Mouse (Mus musculus): ENCODE data around the gene Rnf183. TPM values are rescaled to one million over a fixed set of nuclear protein-coding genes. Genes with fewer than 3 reads are reported as not detected.

Gene Rnf183
- polyA plus RNA-seq, 1 experiment: 0.07 TPM

DNA sequence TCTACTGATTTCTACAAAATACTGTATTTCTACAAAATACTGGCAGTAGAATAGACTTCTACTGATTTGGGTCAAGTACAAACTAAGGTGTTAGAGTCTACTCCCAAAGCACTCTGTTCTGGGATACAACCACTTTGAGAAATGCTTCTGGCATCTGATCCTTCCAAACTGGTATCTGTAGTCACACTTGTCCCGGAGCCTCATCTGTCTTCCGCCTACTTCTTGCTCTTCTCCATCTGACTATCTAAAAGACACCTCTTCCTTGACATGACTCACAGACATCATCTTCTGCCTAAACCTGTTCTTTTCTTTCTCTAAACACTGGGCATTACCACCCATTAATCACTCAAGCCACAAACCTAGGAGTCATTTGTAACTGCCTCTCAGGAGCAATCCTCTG, 37.0 kb upstream of the Rnf183 start:
- WGBS: 100% methylated on average over 2 of the region's 2 CpGs

GRCm38 (mm10) chr4:62470598-62471051, 35.6 kb upstream of the Rnf183 start, which contains the start of gene Wdr31:
TSS of gene Wdr31 (minus strand) at chr4:62470896.
- no peaks in the 10 kb centered on the region for H3K4me1 ChIP-seq (ENCODE audit: control insufficient read depth, insufficient read depth, low read length)
- TF ChIP-seq CTCF (IDR thresholded peaks at IDR 0.05; ENCODE audit: borderline replicate concordance, insufficient read depth, low read depth, low read length): no peak
- peak; percentile 32; the same call in 1 of the 2 replicates for TF ChIP-seq POLR2A (IDR thresholded peaks at IDR 0.05; ENCODE audit: borderline replicate concordance, insufficient read depth, low read length)
- peak within 1 kb of the TSS; percentile 84 for H3K4me3 ChIP-seq (replicated peaks; ENCODE audit: insufficient read depth, low read depth, low read length)
- no peaks in the 10 kb centered on the region for H3K27me3 ChIP-seq (ENCODE audit: control insufficient read depth, insufficient read depth, low read length)
- WGBS: 2% methylated on average over 30 of the region's 30 CpGs
- no peak within 1 kb of the TSS for H3K27ac ChIP-seq (ENCODE audit: insufficient read depth, low read length)
- peak; percentile 77 to 85 for DNase-seq

More for the DNA sequence above, 37.0 kb upstream of the Rnf183 start:
- Histone ChIP-seq H3K27ac (ENCODE audit: insufficient read depth, low read length) (no peak overlapping the region), H3K4me1 (ENCODE audit: control insufficient read depth, insufficient read depth, low read length) (no peaks in the 10 kb centered on the region), H3K27me3 (ENCODE audit: control insufficient read depth, insufficient read depth, low read length) (no peaks in the 10 kb centered on the region), H3K4me3 (replicated peaks; ENCODE audit: insufficient read depth, low read depth, low read length) (no peak overlapping the region)
- no peak for DNase-seq
- no peak for TF ChIP-seq CTCF (IDR thresholded peaks at IDR 0.05; ENCODE audit: borderline replicate concordance, insufficient read depth, low read depth, low read length)
- TF ChIP-seq POLR2A (IDR thresholded peaks at IDR 0.05; ENCODE audit: borderline replicate concordance, insufficient read depth, low read length): no peak

DNA sequence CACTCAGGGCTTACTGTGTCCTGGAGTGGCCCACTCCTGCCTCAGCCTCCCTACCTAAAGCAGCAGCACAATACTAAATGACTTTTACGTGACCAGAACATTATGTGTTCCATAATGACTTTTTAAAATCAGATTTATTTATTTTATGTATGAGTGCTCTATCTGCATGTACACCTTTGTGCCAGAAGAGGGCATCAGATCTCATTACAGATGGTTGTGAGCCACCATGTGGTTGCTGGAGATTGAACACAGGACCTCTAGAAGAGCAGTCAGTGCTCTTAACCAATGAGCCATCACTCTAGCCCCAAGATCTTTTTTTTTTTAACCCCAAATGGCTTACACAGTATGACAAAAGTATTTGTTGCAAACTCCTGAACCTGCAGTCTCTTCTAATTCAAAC, 33.1 kb upstream of the Rnf183 start:
- H3K27ac ChIP-seq (ENCODE audit: insufficient read depth, low read length): no peak overlapping the region
- TF ChIP-seq CTCF (IDR thresholded peaks at IDR 0.05; ENCODE audit: borderline replicate concordance, insufficient read depth, low read depth, low read length) (no peak), POLR2A (IDR thresholded peaks at IDR 0.05; ENCODE audit: borderline replicate concordance, insufficient read depth, low read length) (no peak)
- H3K4me1 ChIP-seq (ENCODE audit: control insufficient read depth, insufficient read depth, low read length): no peaks in the 10 kb centered on the region
- WGBS: 94% methylated on average over 1 of the region's 1 CpGs
- H3K27me3 ChIP-seq (ENCODE audit: control insufficient read depth, insufficient read depth, low read length): no peaks in the 10 kb centered on the region
- no peak overlapping the region for H3K4me3 ChIP-seq (replicated peaks; ENCODE audit: insufficient read depth, low read depth, low read length)
- no peak for DNase-seq

- Histone ChIP-seq H3K4me3 (replicated peaks; ENCODE audit: insufficient read depth, low read depth, low read length) (no peak overlapping the region), H3K27me3 (ENCODE audit: control insufficient read depth, insufficient read depth, low read length) (no peaks in the 10 kb centered on the region), H3K27ac (ENCODE audit: insufficient read depth, low read length) (no peak overlapping the region), H3K4me1 (ENCODE audit: control insufficient read depth, insufficient read depth, low read length) (no peaks in the 10 kb centered on the region)
- TF ChIP-seq POLR2A (IDR thresholded peaks at IDR 0.05; ENCODE audit: borderline replicate concordance, insufficient read depth, low read length): no peak
- no peak for TF ChIP-seq CTCF (IDR thresholded peaks at IDR 0.05; ENCODE audit: borderline replicate concordance, insufficient read depth, low read depth, low read length)
- WGBS: 68% methylated on average over 2 of the region's 2 CpGs
- DNase-seq: no peak
Measured at GRCm38 (mm10) chr4:62463124-62463523, 28.1 kb upstream of the Rnf183 start.

- 78% methylated on average over 8 of the region's 8 CpGs for WGBS
- H3K27me3 ChIP-seq (ENCODE audit: control insufficient read depth, insufficient read depth, low read length): no peaks in the 10 kb centered on the region
Measured at GRCm38 (mm10) chr4:62460348-62460747, 25.3 kb upstream of the Rnf183 start.

DNA sequence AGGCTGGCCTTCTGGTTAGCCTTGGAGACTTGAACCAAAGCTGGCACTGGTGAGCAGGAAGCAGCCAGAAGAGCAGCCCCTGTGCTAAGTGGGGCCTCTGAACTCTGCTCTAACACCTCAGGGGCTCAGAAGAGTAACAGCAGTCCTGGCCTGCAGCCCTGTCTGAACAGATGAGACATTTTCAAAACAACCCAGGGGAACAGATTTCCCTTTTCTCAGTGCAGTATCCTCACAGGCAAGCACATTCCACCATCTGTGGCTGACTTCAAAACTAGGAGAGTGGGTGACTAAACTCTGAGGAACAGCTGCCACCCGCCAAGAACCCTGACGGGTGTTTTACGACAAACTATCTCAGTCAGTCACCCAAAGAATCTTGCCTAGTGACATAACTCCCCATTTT, 24.0 kb upstream of the Rnf183 start:
- WGBS: 47% methylated on average over 3 of the region's 3 CpGs
- no peak for DNase-seq
- no peak for TF ChIP-seq POLR2A (IDR thresholded peaks at IDR 0.05; ENCODE audit: borderline replicate concordance, insufficient read depth, low read length)
- TF ChIP-seq CTCF (IDR thresholded peaks at IDR 0.05; ENCODE audit: borderline replicate concordance, insufficient read depth, low read depth, low read length): no peak
- Histone ChIP-seq H3K27me3 (ENCODE audit: control insufficient read depth, insufficient read depth, low read length) (no peaks in the 10 kb centered on the region), H3K4me1 (ENCODE audit: control insufficient read depth, insufficient read depth, low read length) (no peaks in the 10 kb centered on the region), H3K27ac (ENCODE audit: insufficient read depth, low read length) (no peak overlapping the region), H3K4me3 (replicated peaks; ENCODE audit: insufficient read depth, low read depth, low read length) (no peak overlapping the region)

More at GRCm38 (mm10) chr4:62460348-62460747, 25.3 kb upstream of the Rnf183 start:
- Histone ChIP-seq H3K4me3 (replicated peaks; ENCODE audit: insufficient read depth, low read depth, low read length) (no peak overlapping the region), H3K27ac (ENCODE audit: insufficient read depth, low read length) (no peak overlapping the region), H3K4me1 (ENCODE audit: control insufficient read depth, insufficient read depth, low read length) (no peaks in the 10 kb centered on the region)
- DNase-seq: no peak
- TF ChIP-seq POLR2A (IDR thresholded peaks at IDR 0.05; ENCODE audit: borderline replicate concordance, insufficient read depth, low read length) (no peak), CTCF (IDR thresholded peaks at IDR 0.05; ENCODE audit: borderline replicate concordance, insufficient read depth, low read depth, low read length) (no peak)

DNA sequence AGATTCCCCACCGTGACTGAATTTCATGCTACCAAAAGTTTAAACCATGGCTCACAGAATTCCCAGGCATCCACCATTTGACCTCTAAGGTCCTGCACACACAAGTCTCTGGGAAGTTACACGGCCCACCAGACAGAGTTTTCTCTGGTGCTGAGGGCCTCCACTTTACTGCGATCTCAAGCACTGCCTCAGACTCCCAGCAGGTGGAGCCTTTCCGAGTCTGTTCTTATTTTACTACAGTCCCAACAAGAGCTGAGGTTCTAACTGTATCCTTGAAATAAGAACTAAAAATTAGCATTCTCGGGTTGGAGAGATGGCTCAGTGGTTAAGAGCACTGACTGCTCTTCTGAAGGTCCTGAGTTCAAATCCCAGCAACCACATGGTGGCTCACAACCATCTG, 19.9 kb upstream of the Rnf183 start:
- peak; percentile 25 to 42 for DNase-seq
- WGBS: 45% methylated on average over 5 of the region's 5 CpGs
- TF ChIP-seq POLR2A (IDR thresholded peaks at IDR 0.05; ENCODE audit: borderline replicate concordance, insufficient read depth, low read length) (no peak), CTCF (IDR thresholded peaks at IDR 0.05; ENCODE audit: borderline replicate concordance, insufficient read depth, low read depth, low read length) (peak; percentile 39; the same call in 1 of the 2 replicates)

DNA sequence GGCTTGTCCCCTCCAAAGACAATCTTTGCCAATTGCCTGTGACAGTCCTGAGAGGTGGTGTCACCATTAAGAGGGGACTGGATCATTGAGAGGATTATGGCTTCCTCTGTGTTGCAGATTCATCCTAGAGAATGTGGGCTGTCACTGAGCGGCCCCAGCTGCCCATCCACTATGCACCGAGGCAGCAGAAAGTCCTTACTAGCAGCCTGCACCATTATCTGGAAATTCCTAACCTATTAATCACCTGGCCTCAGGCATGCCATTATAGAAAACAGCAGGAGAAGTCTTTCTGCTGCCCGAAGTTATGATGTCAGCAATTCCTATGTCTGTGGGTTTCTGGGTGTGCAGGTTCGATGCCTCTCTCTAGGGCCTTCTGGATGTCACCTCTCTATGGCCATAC, 5.9 kb upstream of the Rnf183 start:
- Histone ChIP-seq H3K4me3 (replicated peaks; ENCODE audit: insufficient read depth, low read depth, low read length) (no peak overlapping the region), H3K27me3 (ENCODE audit: control insufficient read depth, insufficient read depth, low read length) (no peaks in the 10 kb centered on the region), H3K27ac (ENCODE audit: insufficient read depth, low read length) (peak overlapping the region; percentile 84), H3K4me1 (ENCODE audit: control insufficient read depth, insufficient read depth, low read length) (peaks cover 8% of the 10 kb centered on the region)
- WGBS: 59% methylated on average over 4 of the region's 4 CpGs
- DNase-seq: no peak
- TF ChIP-seq POLR2A (IDR thresholded peaks at IDR 0.05; ENCODE audit: borderline replicate concordance, insufficient read depth, low read length): no peak
- TF ChIP-seq CTCF (IDR thresholded peaks at IDR 0.05; ENCODE audit: borderline replicate concordance, insufficient read depth, low read depth, low read length): no peak

More for the DNA sequence above, 19.9 kb upstream of the Rnf183 start:
- Histone ChIP-seq H3K27ac (ENCODE audit: insufficient read depth, low read length) (no peak overlapping the region), H3K4me3 (replicated peaks; ENCODE audit: insufficient read depth, low read depth, low read length) (no peak overlapping the region), H3K4me1 (ENCODE audit: control insufficient read depth, insufficient read depth, low read length) (no peaks in the 10 kb centered on the region), H3K27me3 (ENCODE audit: control insufficient read depth, insufficient read depth, low read length) (no peaks in the 10 kb centered on the region)
